Mouse (Mus musculus) testis, postnatal 14 days (tissue): ENCODE results near the gene Fbh1.

ENCODE experiments used
- DNase-seq: peaks from one replicate; pipeline ENCODE4 v3.0.0; 2021; ENCODE audit warnings: low spot score

The Fbh1 gene

GRCm38 (mm10) chr2:11777091-11778068 lies at the start of gene Fbh1, which contains the start of gene Ankrd16:
Gene Fbh1, minus strand, starts transcription at chr2:11777582.
Gene Ankrd16, plus strand, starts transcription at chr2:11777876.
- peak; percentile 100 for DNase-seq

- no peak for DNase-seq
These were observed 24.0 kb upstream of the Fbh1 start for GRCm38 (mm10) chr2:11801299-11801930.

- no peak for DNase-seq
These were observed 20.6 kb upstream of the Fbh1 start for GRCm38 (mm10) chr2:11797930-11798364.

- no peak for DNase-seq
These were observed 17.3 kb upstream of the Fbh1 start for GRCm38 (mm10) chr2:11794668-11795067.

GRCm38 (mm10) chr2:11784159-11784558 lies 6.8 kb upstream of the Fbh1 start:
- DNase-seq: no peak

GRCm38 (mm10) chr2:11778087-11778823 lies 873 bp upstream of the Fbh1 start:
- peak; percentile 81 for DNase-seq

GRCm38 (mm10) chr2:11776415-11776814 lies 967 bp downstream of the Fbh1 start:
- no peak for DNase-seq

- DNase-seq: no peak
These were observed 2.3 kb downstream of the Fbh1 start for GRCm38 (mm10) chr2:11775121-11775520.

GRCm38 (mm10) chr2:11774426-11774825 lies 3.0 kb downstream of the Fbh1 start:
- DNase-seq: no peak

DNA sequence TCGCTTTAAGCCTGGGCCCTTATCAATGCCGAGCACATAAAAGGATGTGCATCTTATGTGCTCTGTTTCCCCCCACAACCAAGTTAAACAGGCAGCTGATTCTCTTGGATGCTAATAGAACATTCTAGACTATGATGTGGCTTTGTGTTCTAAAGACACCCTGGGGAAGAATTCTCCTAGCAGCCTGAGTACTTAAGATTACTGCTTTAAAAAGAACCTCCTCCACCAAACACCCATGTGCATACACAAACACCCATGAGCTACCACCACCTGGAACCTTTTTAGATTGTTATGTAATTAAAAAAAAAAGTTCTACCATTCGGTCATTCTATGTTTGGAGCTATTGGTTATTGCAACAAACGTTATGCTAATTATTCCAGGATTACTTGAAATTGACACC lies 5.0 kb downstream of the Fbh1 start:
- no peak for DNase-seq

DNA sequence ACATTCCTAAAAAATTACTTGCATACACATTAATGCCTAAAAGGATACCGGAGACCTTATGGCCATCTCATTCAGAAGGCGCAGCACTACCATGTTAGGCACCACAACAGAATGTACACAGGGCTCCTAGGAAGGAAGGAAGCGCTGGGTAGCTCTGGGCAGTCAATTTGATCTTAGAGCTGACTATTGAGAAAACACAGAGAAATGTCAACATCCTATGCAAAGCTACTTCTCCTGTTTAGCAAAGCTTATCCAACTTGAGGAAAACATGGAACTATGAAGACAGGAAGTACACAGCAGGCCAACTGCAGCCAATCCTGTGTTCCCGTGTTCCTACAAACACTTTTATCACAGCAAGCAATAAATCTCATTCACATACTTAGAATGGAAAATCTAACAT lies 5.7 kb downstream of the Fbh1 start:
- no peak for DNase-seq

GRCm38 (mm10) chr2:11767161-11767545 lies 10.2 kb downstream of the Fbh1 start:
- DNase-seq: no peak

- DNase-seq: no peak
These were observed 10.8 kb downstream of the Fbh1 start for GRCm38 (mm10) chr2:11766485-11767160.

DNA sequence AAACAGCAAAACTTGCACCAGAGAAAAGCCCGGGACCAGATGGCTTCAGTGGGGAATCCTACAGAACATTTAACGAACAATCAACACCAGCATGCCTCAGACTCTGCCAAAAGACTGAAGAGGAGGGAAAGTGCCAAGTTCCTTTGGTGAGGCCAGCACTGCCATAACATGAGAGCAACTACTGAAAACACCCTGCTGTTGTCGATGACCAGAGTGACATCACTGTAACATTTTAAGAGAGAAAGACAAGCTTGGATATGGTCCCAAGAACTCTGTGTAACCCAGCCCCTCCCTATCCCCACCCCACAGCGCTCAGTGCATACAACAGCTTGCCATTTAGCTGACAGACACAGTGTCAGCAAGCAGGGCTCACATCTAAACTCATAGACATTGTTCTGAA lies 11.7 kb downstream of the Fbh1 start:
- no peak for DNase-seq

DNA sequence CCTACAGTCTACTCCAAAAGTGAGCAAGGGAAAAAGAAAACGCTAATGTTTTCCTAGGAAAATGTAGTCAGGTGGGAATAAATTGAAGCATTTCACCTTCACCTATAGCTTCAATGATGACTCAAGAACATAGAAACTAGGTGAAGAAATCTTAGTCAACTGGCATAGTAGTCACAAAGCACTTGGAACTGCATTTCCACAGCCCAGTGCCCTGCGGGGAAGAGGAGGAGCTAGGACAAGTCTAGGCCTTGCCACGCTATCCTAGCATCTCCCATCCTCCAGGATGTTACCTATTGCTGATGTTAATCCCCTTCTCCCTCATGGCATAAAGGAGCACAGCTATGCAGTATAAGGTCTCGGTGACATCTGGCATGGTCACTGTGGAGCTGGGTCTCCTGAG lies 14.8 kb downstream of the Fbh1 start:
- no peak for DNase-seq

DNA sequence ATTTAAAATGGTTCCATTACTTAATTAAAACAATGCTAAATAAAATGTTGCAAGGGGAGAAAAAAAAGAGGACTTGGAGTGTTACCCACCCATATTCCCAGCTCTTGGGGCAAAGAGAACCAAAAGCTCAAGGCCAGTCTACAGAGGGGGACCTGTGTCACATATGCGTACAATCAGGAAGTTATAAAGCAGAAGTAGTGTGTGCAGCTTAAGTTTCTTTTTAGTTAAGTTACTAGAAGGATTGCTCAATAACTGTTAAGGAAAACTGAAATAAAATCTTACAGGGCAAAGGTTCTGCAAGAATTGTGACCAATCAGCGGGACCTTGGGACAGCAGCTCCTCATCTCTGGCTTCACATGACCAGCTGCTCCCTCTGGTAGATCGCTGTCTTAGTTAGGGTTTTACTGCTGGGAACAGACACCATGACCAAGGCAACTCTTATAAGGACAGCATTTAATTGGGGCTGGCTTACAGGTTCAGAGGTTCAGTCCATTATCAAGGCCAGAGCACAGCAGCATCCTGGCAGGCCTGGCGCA lies 37.8 kb downstream of the Fbh1 start:
- no peak for DNase-seq

DNA sequence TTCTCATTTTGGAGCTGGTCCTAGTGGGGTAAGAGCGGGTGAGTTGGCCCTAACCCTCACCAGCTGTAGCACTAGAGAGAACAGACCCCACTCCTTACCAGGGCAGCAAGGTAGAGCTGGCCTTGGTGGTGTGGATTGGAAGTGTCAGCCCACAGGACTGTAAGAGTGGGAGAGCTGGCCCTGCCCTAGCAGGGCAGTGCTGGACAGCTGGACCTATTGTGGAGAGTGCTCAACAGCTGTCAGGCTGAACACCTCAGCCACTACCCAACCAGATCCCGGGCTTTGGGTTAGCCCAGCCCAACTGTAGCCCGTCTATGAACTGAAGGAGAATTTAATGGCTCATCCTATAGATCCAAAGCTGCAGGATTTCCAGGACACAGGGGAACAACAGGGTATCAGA lies 38.6 kb downstream of the Fbh1 start:
- no peak for DNase-seq

- DNase-seq: no peak
These were observed 41.5 kb downstream of the Fbh1 start for GRCm38 (mm10) chr2:11735853-11736252.

GRCm38 (mm10) chr2:11732978-11733377 lies 44.4 kb downstream of the Fbh1 start:
- no peak for DNase-seq

DNA sequence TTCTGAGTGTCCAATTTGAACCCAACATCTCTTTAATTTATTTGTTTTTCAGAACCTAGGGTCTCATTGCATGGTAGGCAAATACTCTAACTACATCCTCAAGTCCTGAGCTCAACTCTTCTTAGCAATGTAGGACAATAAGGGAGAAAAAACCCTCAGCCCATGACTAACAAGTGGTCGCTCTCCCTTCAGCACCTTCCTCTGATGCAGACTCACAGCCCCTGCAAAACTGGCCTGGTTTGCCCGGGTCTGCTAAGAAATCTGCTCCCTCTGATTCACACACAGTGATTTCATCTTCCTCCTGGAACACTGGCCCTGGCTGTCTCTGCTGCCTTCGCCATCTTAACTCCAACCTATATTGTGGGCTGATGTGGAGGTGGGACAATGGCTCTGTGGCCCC lies 48.3 kb downstream of the Fbh1 start:
- no peak for DNase-seq

- no peak for DNase-seq
These were observed 49.8 kb downstream of the Fbh1 start for GRCm38 (mm10) chr2:11727574-11727973.

GRCm38 (mm10) chr2:11722564-11722963 lies 54.8 kb downstream of the Fbh1 start:
- DNase-seq: no peak
